Mouse (Mus musculus): ENCODE results near the gene Vav3. TPM values are rescaled to one million over a fixed set of nuclear protein-coding genes. Genes with fewer than 3 reads are reported as not detected.

The Vav3 gene
- polyA plus RNA-seq, 1 experiment = 2.2 TPM

GRCm38 (mm10) chr3:109490561-109491296 lies 150.3 kb downstream of the Vav3 start:
- H3K79me2 ChIP-seq (ENCODE audit: control insufficient read depth, insufficient read depth) = no peaks in the 10 kb centered on the region
- H3K27me3 ChIP-seq (ENCODE audit: control insufficient read depth, insufficient read depth, insufficient read length) = no peaks in the 10 kb centered on the region
- H3ac ChIP-seq (ENCODE audit: control insufficient read depth, insufficient read length, low read depth) = no peak overlapping the region
- H3K79me3 ChIP-seq (ENCODE audit: low read depth) = no peaks in the 10 kb centered on the region
- no peaks in the 10 kb centered on the region for H3K36me3 ChIP-seq (ENCODE audit: control insufficient read depth, insufficient read depth)
- no peak for TF ChIP-seq CTCF (IDR thresholded peaks at IDR 0.05; ENCODE audit: control insufficient read depth, insufficient read depth, insufficient read length)
- no peak for TF ChIP-seq FOSL1 (IDR thresholded peaks at IDR 0.05; ENCODE audit: insufficient read depth, low read length, poor library complexity, severe bottlenecking)
- H3K4me3 ChIP-seq (ENCODE audit: insufficient read depth, poor library complexity, severe bottlenecking) = no peak overlapping the region

- no peak overlapping the region for H3ac ChIP-seq (ENCODE audit: control insufficient read depth, insufficient read length, low read depth)
- H3K4me3 ChIP-seq (ENCODE audit: insufficient read depth, poor library complexity, severe bottlenecking) = no peak overlapping the region
- no peaks in the 10 kb centered on the region for H3K79me3 ChIP-seq (ENCODE audit: low read depth)
- H3K36me3 ChIP-seq (ENCODE audit: control insufficient read depth, insufficient read depth) = no peaks in the 10 kb centered on the region
- H3K27me3 ChIP-seq (ENCODE audit: control insufficient read depth, insufficient read depth, insufficient read length) = no peaks in the 10 kb centered on the region
- H3K79me2 ChIP-seq (ENCODE audit: control insufficient read depth, insufficient read depth) = no peaks in the 10 kb centered on the region
- no peak for TF ChIP-seq MYOD1 (IDR thresholded peaks at IDR 0.05; ENCODE audit: control insufficient read depth, insufficient read length, low read depth)
- no peak for TF ChIP-seq MYOG (IDR thresholded peaks at IDR 0.05; ENCODE audit: control insufficient read depth, extremely low read depth, insufficient read length)
- no peak for TF ChIP-seq CTCF (IDR thresholded peaks at IDR 0.05; ENCODE audit: control insufficient read depth, insufficient read depth, insufficient read length)
- no peak for TF ChIP-seq CEBPB (IDR thresholded peaks at IDR 0.05; ENCODE audit: low read depth)
- no peak for TF ChIP-seq MAX (IDR thresholded peaks at IDR 0.05)
- TF ChIP-seq USF1 (IDR thresholded peaks at IDR 0.05; ENCODE audit: low read depth) = no peak
- TF ChIP-seq FOSL1 (IDR thresholded peaks at IDR 0.05; ENCODE audit: insufficient read depth, low read length, poor library complexity, severe bottlenecking) = no peak
These were observed 151.1 kb downstream of the Vav3 start for GRCm38 (mm10) chr3:109491568-109491967.

GRCm38 (mm10) chr3:109496461-109496860 lies 156.0 kb downstream of the Vav3 start:
- H3ac ChIP-seq (ENCODE audit: control insufficient read depth, insufficient read length, low read depth) = no peak overlapping the region
- TF ChIP-seq MYOD1 (IDR thresholded peaks at IDR 0.05; ENCODE audit: control insufficient read depth, insufficient read length, low read depth) = peak; percentile 87
- no peak for TF ChIP-seq CTCF (IDR thresholded peaks at IDR 0.05; ENCODE audit: control insufficient read depth, insufficient read depth, insufficient read length)
- no peak for TF ChIP-seq FOSL1 (IDR thresholded peaks at IDR 0.05; ENCODE audit: insufficient read depth, low read length, poor library complexity, severe bottlenecking)
- no peaks in the 10 kb centered on the region for H3K36me3 ChIP-seq (ENCODE audit: control insufficient read depth, insufficient read depth)
- no peaks in the 10 kb centered on the region for H3K79me2 ChIP-seq (ENCODE audit: control insufficient read depth, insufficient read depth)
- H3K79me3 ChIP-seq (ENCODE audit: low read depth) = no peaks in the 10 kb centered on the region
- no peak overlapping the region for H3K4me3 ChIP-seq (ENCODE audit: insufficient read depth, poor library complexity, severe bottlenecking)
- no peaks in the 10 kb centered on the region for H3K27me3 ChIP-seq (ENCODE audit: control insufficient read depth, insufficient read depth, insufficient read length)

- H3ac ChIP-seq (ENCODE audit: control insufficient read depth, insufficient read length, low read depth) = no peak overlapping the region
- H3K79me2 ChIP-seq (ENCODE audit: control insufficient read depth, insufficient read depth) = no peaks in the 10 kb centered on the region
- H3K4me3 ChIP-seq (ENCODE audit: insufficient read depth, poor library complexity, severe bottlenecking) = no peak overlapping the region
- no peaks in the 10 kb centered on the region for H3K36me3 ChIP-seq (ENCODE audit: control insufficient read depth, insufficient read depth)
- no peaks in the 10 kb centered on the region for H3K79me3 ChIP-seq (ENCODE audit: low read depth)
- no peaks in the 10 kb centered on the region for H3K27me3 ChIP-seq (ENCODE audit: control insufficient read depth, insufficient read depth, insufficient read length)
- TF ChIP-seq MAX (IDR thresholded peaks at IDR 0.05) (no peak), CEBPB (IDR thresholded peaks at IDR 0.05; ENCODE audit: low read depth) (no peak), MYOG (IDR thresholded peaks at IDR 0.05; ENCODE audit: control insufficient read depth, extremely low read depth, insufficient read length) (no peak)
These were observed 156.6 kb downstream of the Vav3 start for GRCm38 (mm10) chr3:109497074-109497473.

- no peaks in the 10 kb centered on the region for H3K79me2 ChIP-seq (ENCODE audit: control insufficient read depth, insufficient read depth)
- H3K79me3 ChIP-seq (ENCODE audit: low read depth) = no peaks in the 10 kb centered on the region
- H3K36me3 ChIP-seq (ENCODE audit: control insufficient read depth, insufficient read depth) = no peaks in the 10 kb centered on the region
- H3ac ChIP-seq (ENCODE audit: control insufficient read depth, insufficient read length, low read depth) = no peak overlapping the region
- H3K4me3 ChIP-seq (ENCODE audit: insufficient read depth, poor library complexity, severe bottlenecking) = no peak overlapping the region
- H3K27me3 ChIP-seq (ENCODE audit: control insufficient read depth, insufficient read depth, insufficient read length) = no peaks in the 10 kb centered on the region
- TF ChIP-seq CTCF (IDR thresholded peaks at IDR 0.05; ENCODE audit: control insufficient read depth, insufficient read depth, insufficient read length) (no peak), MYOD1 (IDR thresholded peaks at IDR 0.05; ENCODE audit: control insufficient read depth, insufficient read length, low read depth) (no peak), MAX (IDR thresholded peaks at IDR 0.05) (no peak), MYOG (IDR thresholded peaks at IDR 0.05; ENCODE audit: control insufficient read depth, extremely low read depth, insufficient read length) (no peak), CEBPB (IDR thresholded peaks at IDR 0.05; ENCODE audit: low read depth) (no peak), USF1 (IDR thresholded peaks at IDR 0.05; ENCODE audit: low read depth) (no peak), FOSL1 (IDR thresholded peaks at IDR 0.05; ENCODE audit: insufficient read depth, low read length, poor library complexity, severe bottlenecking) (no peak)
These were observed 159.5 kb downstream of the Vav3 start for GRCm38 (mm10) chr3:109499861-109500456.

- TF ChIP-seq FOSL1 (IDR thresholded peaks at IDR 0.05; ENCODE audit: insufficient read depth, low read length, poor library complexity, severe bottlenecking) = no peak
- no peak for TF ChIP-seq MYOD1 (IDR thresholded peaks at IDR 0.05; ENCODE audit: control insufficient read depth, insufficient read length, low read depth)
- no peak for TF ChIP-seq USF1 (IDR thresholded peaks at IDR 0.05; ENCODE audit: low read depth)
- no peak for TF ChIP-seq MAX (IDR thresholded peaks at IDR 0.05)
- no peak for TF ChIP-seq CTCF (IDR thresholded peaks at IDR 0.05; ENCODE audit: control insufficient read depth, insufficient read depth, insufficient read length)
- no peak for TF ChIP-seq CEBPB (IDR thresholded peaks at IDR 0.05; ENCODE audit: low read depth)
These were observed 169.3 kb downstream of the Vav3 start for GRCm38 (mm10) chr3:109509784-109510183.

More at GRCm38 (mm10) chr3:109509784-109510183, 169.3 kb downstream of the Vav3 start:
- H3K27me3 ChIP-seq (ENCODE audit: control insufficient read depth, insufficient read depth, insufficient read length) = no peaks in the 10 kb centered on the region
- H3K36me3 ChIP-seq (ENCODE audit: control insufficient read depth, insufficient read depth) = no peaks in the 10 kb centered on the region
- no peaks in the 10 kb centered on the region for H3K79me3 ChIP-seq (ENCODE audit: low read depth)
- no peak overlapping the region for H3ac ChIP-seq (ENCODE audit: control insufficient read depth, insufficient read length, low read depth)
- H3K79me2 ChIP-seq (ENCODE audit: control insufficient read depth, insufficient read depth) = no peaks in the 10 kb centered on the region
- H3K4me3 ChIP-seq (ENCODE audit: insufficient read depth, poor library complexity, severe bottlenecking) = no peak overlapping the region

Measured in C2C12 (cell line).